Mouse (Mus musculus) myocyte (in vitro differentiated cells): ENCODE data around the gene Anxa1. TPM values are rescaled to one million over a fixed set of nuclear protein-coding genes. Genes with fewer than 3 reads are reported as not detected.

Source experiments
- H3K27me3 ChIP-seq: one replicate; pipeline ENCODE4 v1.6.1; 2011; ENCODE audit not compliant: control insufficient read depth, insufficient read depth, insufficient read length
- H3K36me3 ChIP-seq: one replicate; pipeline ENCODE4 v1.6.1; 2011; ENCODE audit not compliant: control insufficient read depth, insufficient read depth
- H3K4me2 ChIP-seq: one replicate; pipeline ENCODE4 v1.6.1; 2011; ENCODE audit warnings: low read depth, control low read depth
- H3K4me3 ChIP-seq: one replicate; pipeline ENCODE4 v1.5.1; 2011; ENCODE audit warnings: mild to moderate bottlenecking, control low read depth, moderate library complexity
- H3K79me2 ChIP-seq: one replicate; pipeline ENCODE4 v1.6.1; 2011; ENCODE audit not compliant: control insufficient read depth, insufficient read depth
- H3ac ChIP-seq: one replicate; pipeline ENCODE4 v1.6.1; 2011; ENCODE audit not compliant: control insufficient read depth, insufficient read length
- CEBPB ChIP-seq: IDR thresholded peaks from 2 replicates; pipeline ENCODE4 v1.6.1; 2011; ENCODE audit warnings: mild to moderate bottlenecking, moderate library complexity; ENCODE audit not compliant: poor library complexity, insufficient read depth, severe bottlenecking
- E2F4 ChIP-seq: IDR thresholded peaks from one replicate; pipeline ENCODE4 v1.6.1; 2011; ENCODE audit warnings: mild to moderate bottlenecking, control low read depth, moderate library complexity; ENCODE audit not compliant: insufficient read depth
- MAX ChIP-seq: IDR thresholded peaks from one replicate; pipeline ENCODE4 v1.6.1; 2011; ENCODE audit warnings: low read depth, mild to moderate bottlenecking, control low read depth
- MYOD1 ChIP-seq, 3 experiments: IDR thresholded peaks; one replicate each; pipeline ENCODE4 v1.6.1; 2011; ENCODE audit warnings: control low read depth in 2 of 3, low read depth in 2 of 3, mild to moderate bottlenecking in 2 of 3, moderate library complexity in 1 of 3; ENCODE audit not compliant: insufficient read length in 2 of 3, control insufficient read depth in 1 of 3
- MYOG ChIP-seq, 3 experiments: IDR thresholded peaks; one replicate each; pipeline ENCODE4 v1.6.1; 2011; ENCODE audit warnings: control low read depth in 2 of 3, low read depth in 2 of 3, mild to moderate bottlenecking in 2 of 3; ENCODE audit not compliant: insufficient read length in 2 of 3, control insufficient read depth in 1 of 3, insufficient read depth in 1 of 3
- POLR2A ChIP-seq: IDR thresholded peaks from one replicate; pipeline ENCODE4 v1.6.1; 2011; ENCODE audit warnings: low read depth, mild to moderate bottlenecking, control low read depth, moderate library complexity; ENCODE audit not compliant: insufficient read length
- POLR2AphosphoS2 ChIP-seq: IDR thresholded peaks from one replicate; pipeline ENCODE4 v1.6.1; 2011; ENCODE audit warnings: low read depth, control low read depth; ENCODE audit not compliant: insufficient read length
- REST ChIP-seq: IDR thresholded peaks from one replicate; pipeline ENCODE4 v1.6.1; 2011; ENCODE audit warnings: mild to moderate bottlenecking, control low read depth, moderate library complexity; ENCODE audit not compliant: insufficient read depth, insufficient read length
- SRF ChIP-seq: IDR thresholded peaks from one replicate; pipeline ENCODE4 v1.6.1; 2011; ENCODE audit warnings: low read depth; ENCODE audit not compliant: control insufficient read depth, insufficient read length
- TCF12 ChIP-seq: IDR thresholded peaks from one replicate; pipeline ENCODE4 v1.6.1; 2011; ENCODE audit warnings: mild to moderate bottlenecking, control low read depth; ENCODE audit not compliant: poor library complexity, insufficient read depth, severe bottlenecking
- TCF3 ChIP-seq: IDR thresholded peaks from one replicate; pipeline ENCODE4 v1.6.1; 2011; ENCODE audit warnings: low read depth, control low read depth; ENCODE audit not compliant: insufficient read length
- USF1 ChIP-seq: IDR thresholded peaks from one replicate; pipeline ENCODE4 v1.6.1; 2011; ENCODE audit warnings: low read depth, mild to moderate bottlenecking, control low read depth, moderate library complexity
- polyA plus RNA-seq: library from polyadenylated mRNA; unstranded; fragments of >200 nt; fragmentation: generic; extraction: Trizol; gene quantifications from one replicate; pipeline ENCODE4 v1.2.1, GENCODE M21; 2012; ENCODE audit warnings: missing spikeins

Anxa1 gene
- polyA plus RNA-seq, 1 experiment: 139 TPM

GRCm38 (mm10) chr19:20403219-20403618 is 12.5 kb upstream of the Anxa1 start:
- Histone ChIP-seq H3K36me3 (no peaks in the 10 kb centered on the region), H3K27me3 (no peaks in the 10 kb centered on the region), H3ac (no peak overlapping the region), H3K4me2 (peak overlapping the region; percentile 74), H3K4me3 (no peak overlapping the region), H3K79me2 (no peaks in the 10 kb centered on the region)
- no peak for TF ChIP-seq SRF
- TF ChIP-seq MYOG (IDR thresholded peaks at IDR 0.05; ENCODE audit: control insufficient read depth in 1 of 3, insufficient read depth in 1 of 3, insufficient read length in 2 of 3, low read depth in 2 of 3): no peak
- no peak for TF ChIP-seq POLR2AphosphoS2
- no peak for TF ChIP-seq MYOD1 (IDR thresholded peaks at IDR 0.05; ENCODE audit: control insufficient read depth in 1 of 3, insufficient read length in 2 of 3, low read depth in 2 of 3)
- no peak for TF ChIP-seq TCF12
- TF ChIP-seq MAX: no peak
- TF ChIP-seq USF1: no peak
- TF ChIP-seq REST: no peak
- TF ChIP-seq TCF3: no peak
- TF ChIP-seq E2F4: no peak
- TF ChIP-seq POLR2A: no peak
- no peak for TF ChIP-seq CEBPB

- H3K36me3 ChIP-seq: no peaks in the 10 kb centered on the region
- TF ChIP-seq CEBPB (peak; percentile 87), TCF3 (no peak)
- no peak overlapping the region for H3K4me3 ChIP-seq
- H3K4me2 ChIP-seq: peak overlapping the region; percentile 74
- H3K79me2 ChIP-seq: no peaks in the 10 kb centered on the region
- no peaks in the 10 kb centered on the region for H3K27me3 ChIP-seq
- no peak overlapping the region for H3ac ChIP-seq
Measured at GRCm38 (mm10) chr19:20402516-20403200, 11.9 kb upstream of the Anxa1 start.

GRCm38 (mm10) chr19:20401961-20402360 is 11.2 kb upstream of the Anxa1 start:
- TF ChIP-seq SRF: no peak
- TF ChIP-seq MYOG (IDR thresholded peaks at IDR 0.05; ENCODE audit: control insufficient read depth in 1 of 3, insufficient read depth in 1 of 3, insufficient read length in 2 of 3, low read depth in 2 of 3): no peak
- TF ChIP-seq MYOD1 (IDR thresholded peaks at IDR 0.05; ENCODE audit: control insufficient read depth in 1 of 3, insufficient read length in 2 of 3, low read depth in 2 of 3): no peak
- TF ChIP-seq POLR2A: no peak
- no peak overlapping the region for H3ac ChIP-seq
- no peaks in the 10 kb centered on the region for H3K27me3 ChIP-seq
- H3K4me2 ChIP-seq: no peak overlapping the region
- no peaks in the 10 kb centered on the region for H3K36me3 ChIP-seq
- H3K79me2 ChIP-seq: no peaks in the 10 kb centered on the region
- H3K4me3 ChIP-seq: no peak overlapping the region

DNA sequence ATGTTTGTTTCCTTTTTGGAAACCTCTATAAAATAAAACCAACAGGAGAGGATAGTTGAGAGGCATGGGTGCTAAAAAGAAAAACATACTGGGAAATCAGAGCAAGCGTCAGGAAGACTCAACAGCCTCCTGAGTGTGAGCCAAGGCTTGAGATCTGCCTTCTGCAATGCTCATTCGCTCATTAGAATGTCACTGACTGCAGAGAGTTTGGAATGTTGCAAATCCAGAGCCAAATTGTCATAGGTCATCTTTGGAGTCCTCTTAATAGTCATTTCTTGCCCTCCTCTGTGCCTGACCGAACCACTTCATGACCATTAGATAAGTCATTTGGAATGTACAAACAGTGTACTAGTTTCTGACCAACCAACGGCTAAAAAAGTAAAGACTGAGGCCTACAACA is 8.4 kb upstream of the Anxa1 start:
- Histone ChIP-seq H3K27me3 (no peaks in the 10 kb centered on the region), H3ac (no peak overlapping the region), H3K79me2 (no peaks in the 10 kb centered on the region), H3K4me2 (no peak overlapping the region), H3K36me3 (no peaks in the 10 kb centered on the region), H3K4me3 (no peak overlapping the region)
- no peak for TF ChIP-seq TCF12
- no peak for TF ChIP-seq MYOG (IDR thresholded peaks at IDR 0.05; ENCODE audit: control insufficient read depth in 1 of 3, insufficient read depth in 1 of 3, insufficient read length in 2 of 3, low read depth in 2 of 3)
- no peak for TF ChIP-seq TCF3
- no peak for TF ChIP-seq REST
- TF ChIP-seq MAX: no peak
- TF ChIP-seq USF1: no peak
- no peak for TF ChIP-seq E2F4
- TF ChIP-seq SRF: no peak
- TF ChIP-seq MYOD1 (IDR thresholded peaks at IDR 0.05; ENCODE audit: control insufficient read depth in 1 of 3, insufficient read length in 2 of 3, low read depth in 2 of 3): no peak
- TF ChIP-seq POLR2A: no peak

DNA sequence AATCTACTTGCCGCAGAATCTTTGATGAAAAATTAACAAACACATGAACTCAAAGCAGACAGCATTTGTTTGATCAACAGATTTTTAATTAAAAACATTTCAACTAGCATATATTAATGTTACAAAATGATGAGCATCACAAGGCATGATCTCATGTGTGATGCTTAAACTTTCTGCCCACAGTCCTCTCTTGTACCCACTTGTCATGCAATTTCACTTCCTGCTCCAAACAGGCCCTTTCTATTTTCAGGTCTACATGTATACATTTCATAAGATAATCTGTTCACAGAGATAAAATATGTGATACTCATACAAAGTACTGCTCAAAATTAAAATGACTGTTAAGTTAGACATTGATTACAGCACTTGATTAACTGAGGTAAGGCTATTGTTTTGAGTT is 6.3 kb upstream of the Anxa1 start:
- Histone ChIP-seq H3K27me3 (no peaks in the 10 kb centered on the region), H3ac (no peak overlapping the region), H3K4me3 (no peak overlapping the region), H3K79me2 (no peaks in the 10 kb centered on the region), H3K4me2 (no peak overlapping the region), H3K36me3 (no peaks in the 10 kb centered on the region)
- TF ChIP-seq MYOG (IDR thresholded peaks at IDR 0.05; ENCODE audit: control insufficient read depth in 1 of 3, insufficient read depth in 1 of 3, insufficient read length in 2 of 3, low read depth in 2 of 3) (no peak), MYOD1 (IDR thresholded peaks at IDR 0.05; ENCODE audit: control insufficient read depth in 1 of 3, insufficient read length in 2 of 3, low read depth in 2 of 3) (no peak), SRF (no peak), REST (no peak), CEBPB (no peak)
